In the genomic region with DNA sequence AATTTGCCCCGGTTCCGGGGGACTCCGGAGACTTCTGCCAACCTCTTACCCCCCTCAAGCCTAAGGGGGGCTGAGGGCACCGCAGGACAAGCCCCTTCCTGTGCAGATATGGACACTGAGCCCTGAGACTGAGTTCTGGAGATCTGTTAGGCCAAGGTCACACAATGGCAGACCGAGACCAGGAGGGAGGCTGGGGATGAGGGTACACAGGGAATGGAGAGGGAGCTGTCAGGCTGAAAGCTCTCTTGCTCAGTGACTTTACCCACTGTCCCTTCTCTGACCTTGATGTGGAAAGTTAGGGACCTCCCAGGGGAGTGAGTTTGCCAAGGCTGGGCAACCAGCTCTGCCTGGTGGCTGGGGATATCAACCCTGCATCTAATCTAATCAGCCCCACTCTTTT, we compare ENCODE assay signal across 8 mouse cellular contexts.
DNase-seq lines count a peak whose midpoint lies in the region; ATAC-seq lines count a peak whose summit lies in the region.

No protein-coding gene starts in this region.

- H3K4me2 ChIP-seq in lung, embryonic 15.5 days = peak overlapping the region; percentile 63
- H3K4me2 ChIP-seq in intestine, embryonic 15.5 days (replicated peaks) = peak overlapping the region; percentile 68
- peak overlapping the region; percentile 64 for H3K4me2 ChIP-seq in neural tube, embryonic 15.5 days

- peak overlapping the region; percentile 31 for H3K4me3 ChIP-seq in lung, embryonic 15.5 days
- peak overlapping the region; percentile 19 for H3K4me3 ChIP-seq in intestine, embryonic 15.5 days (replicated peaks)
- H3K4me3 ChIP-seq in neural tube, embryonic 15.5 days (replicated peaks) = peak overlapping the region; percentile 25

- peaks cover 4% of the 10 kb centered on the region; the same call in 1 of the 2 replicates for H3K9me3 ChIP-seq in lung, embryonic 15.5 days
- no peaks in the 10 kb centered on the region for H3K9me3 ChIP-seq in intestine, embryonic 15.5 days
- 0 out of 2 replicates have a peak, but pooled peaks cover 5% of the 10 kb centered on the region for H3K9me3 ChIP-seq in neural tube, embryonic 15.5 days (replicated peaks)

- peak; percentile 68 for DNase-seq in adrenal gland, postnatal 10 days
- no peak for DNase-seq in adrenal gland, adult 18-20 months (ENCODE audit: low spot score in 2 of 2)
- DNase-seq in lung, adult 18-20 months = no peak
- DNase-seq in layer of hippocampus, adult 8-10 months (ENCODE audit: low spot score in 2 of 2) = no peak
- no peak for DNase-seq in adipocyte (ENCODE audit: low spot score)

- peak overlapping the region; percentile 42; the same call in 1 of the 2 replicates for H3K9ac ChIP-seq in lung, embryonic 15.5 days
- H3K9ac ChIP-seq in intestine, embryonic 15.5 days = peak overlapping the region; percentile 50; the same call in 1 of the 2 replicates
- H3K9ac ChIP-seq in neural tube, embryonic 15.5 days (replicated peaks) = peak overlapping the region; percentile 56

- 3% methylated on average over 5 of the region's 5 CpGs for WGBS in lung, embryonic 15.5 days
- 15% methylated on average over 5 of the region's 5 CpGs for WGBS in intestine, embryonic 15.5 days
- WGBS in neural tube, embryonic 15.5 days = 11% methylated on average over 5 of the region's 5 CpGs

- H3K36me3 ChIP-seq in lung, embryonic 15.5 days = no peaks in the 10 kb centered on the region
- H3K36me3 ChIP-seq in intestine, embryonic 15.5 days = no peaks in the 10 kb centered on the region
- no peaks in the 10 kb centered on the region for H3K36me3 ChIP-seq in neural tube, embryonic 15.5 days

- ATAC-seq in lung, embryonic 15.5 days (ENCODE audit: borderline replicate concordance, extremely low read depth, low FRiP score, low TSS enrichment) = peak; percentile 17; the same call in 1 of the 2 replicates
- ATAC-seq in intestine, embryonic 15.5 days = peak; percentile 30; the same call in 1 of the 2 replicates
- peak; percentile 32 for ATAC-seq in neural tube, embryonic 15.5 days (ENCODE audit: low FRiP score)

- no peaks in the 10 kb centered on the region for H3K27me3 ChIP-seq in lung, embryonic 15.5 days
- no peaks in the 10 kb centered on the region for H3K27me3 ChIP-seq in intestine, embryonic 15.5 days (replicated peaks)
- H3K27me3 ChIP-seq in neural tube, embryonic 15.5 days (replicated peaks) = no peaks in the 10 kb centered on the region

- peaks cover 30% of the 10 kb centered on the region for H3K4me1 ChIP-seq in lung, embryonic 15.5 days
- peaks cover 22% of the 10 kb centered on the region for H3K4me1 ChIP-seq in intestine, embryonic 15.5 days (replicated peaks)
- peaks cover 30% of the 10 kb centered on the region for H3K4me1 ChIP-seq in neural tube, embryonic 15.5 days

- H3K27ac ChIP-seq in lung, embryonic 15.5 days = peak overlapping the region; percentile 96
- peak overlapping the region; percentile 89 for H3K27ac ChIP-seq in intestine, embryonic 15.5 days
- H3K27ac ChIP-seq in neural tube, embryonic 15.5 days (replicated peaks) = peak overlapping the region; percentile 95
